Mouse (Mus musculus) granulocyte monocyte progenitor cell, adult 5-6 weeks (primary cell): ENCODE data around the gene Miga1. TPM values are rescaled to one million over a fixed set of nuclear protein-coding genes. Genes with fewer than 3 reads are reported as not detected.

ENCODE experiments used
- ATAC-seq: replicated peaks from 2 replicates; pipeline ENCODE4 v1.8.0; 2016; ENCODE audit warnings: mild to moderate bottlenecking, moderate TSS enrichment, inconsistent platforms; ENCODE audit not compliant: poor library complexity, severe bottlenecking
- total RNA-seq, 2 experiments: library from RNA; stranded (forward) in 1 of 2; stranded (reverse) in 1 of 2; fragments of 200-712, 200-1000 nt in 1 of 2; fragments of >200 nt in 1 of 2; fragmentation: Nextera tagmentation in 1 of 2; gene quantifications; 2 replicates each; pipeline ENCODE4 v1.2.3; 2014 to 2017

The Miga1 gene
- 23.8 and 33.7 TPM in 2 replicates for total RNA-seq (2014; fragmentation: Nextera tagmentation)
- total RNA-seq (2017), result 16.6 and 21.3 TPM in 2 replicates

GRCm38 (mm10) chr3:152339862-152340557 is at the start of gene Miga1:
Miga1 (minus strand) TSS chr3:152340407.
- ATAC-seq, result peak; percentile 82

GRCm38 (mm10) chr3:152384106-152384505 is 43.9 kb upstream of the Miga1 start:
- no peak for ATAC-seq

- no peak for ATAC-seq
Observed at GRCm38 (mm10) chr3:152376063-152376462, 35.9 kb upstream of the Miga1 start.

DNA sequence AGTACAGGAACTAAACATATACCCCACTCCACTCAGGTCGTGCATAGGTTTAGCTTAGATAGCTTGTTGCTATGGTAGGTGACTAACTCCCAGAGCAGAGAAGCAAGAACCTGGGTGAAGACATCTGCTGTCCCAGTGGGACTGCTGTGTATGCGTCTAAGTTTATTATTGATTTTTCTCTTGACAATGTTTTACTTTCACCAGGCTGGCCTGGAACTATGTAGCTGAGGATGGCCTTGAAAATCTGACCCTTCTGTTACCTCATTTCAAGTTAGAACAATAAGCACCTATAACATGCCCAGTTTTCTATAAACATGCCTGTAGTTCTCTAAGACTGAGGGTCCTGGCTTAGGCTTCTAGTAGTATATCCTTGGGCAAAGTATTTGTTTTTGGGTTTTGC is 24.0 kb upstream of the Miga1 start:
- ATAC-seq, result no peak

GRCm38 (mm10) chr3:152359151-152359550 is 18.9 kb upstream of the Miga1 start:
- no peak for ATAC-seq

DNA sequence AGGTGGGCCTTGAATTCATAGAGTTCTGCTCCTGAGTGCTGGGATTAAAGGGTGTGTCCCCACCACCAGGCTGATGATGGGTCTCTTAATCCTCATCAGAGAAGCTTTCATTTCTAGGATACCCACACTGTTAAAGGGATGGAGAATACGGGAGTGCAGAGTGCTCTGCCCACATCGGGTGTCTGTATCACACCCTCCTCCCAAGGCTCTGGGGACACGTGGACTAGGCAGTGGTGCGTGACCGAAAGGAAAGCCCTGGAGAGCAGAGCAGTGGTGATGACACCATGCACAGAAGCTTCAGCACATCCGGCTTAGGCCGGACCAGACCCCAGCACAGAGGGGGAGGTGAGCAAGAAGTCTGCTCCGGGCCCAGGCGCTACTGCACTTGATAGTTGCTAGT is 16.5 kb upstream of the Miga1 start:
- ATAC-seq, result no peak

GRCm38 (mm10) chr3:152355361-152355760 is 15.2 kb upstream of the Miga1 start:
- peak; percentile 92 for ATAC-seq

- no peak for ATAC-seq
Observed at GRCm38 (mm10) chr3:152353434-152354177, 13.4 kb upstream of the Miga1 start.

DNA sequence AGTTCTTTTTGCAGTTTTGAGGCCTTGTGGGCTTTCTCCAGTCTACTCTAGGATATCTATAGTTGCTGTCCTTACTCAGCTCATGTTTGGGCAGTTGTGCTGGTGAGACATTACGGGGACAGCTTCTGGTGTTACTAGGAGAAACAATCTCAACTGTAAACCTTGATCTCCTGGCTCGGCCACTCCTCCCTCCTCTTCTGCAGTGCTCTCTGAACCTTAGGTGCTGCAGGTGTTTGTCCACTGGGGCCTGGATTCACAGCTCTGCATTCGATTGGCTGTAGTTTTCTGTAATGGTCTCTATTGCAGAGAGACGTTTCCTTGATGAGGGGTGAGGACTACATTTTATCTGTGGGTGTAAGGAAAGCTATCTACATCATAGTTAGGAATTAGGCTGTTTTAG is 12.1 kb upstream of the Miga1 start:
- no peak for ATAC-seq

DNA sequence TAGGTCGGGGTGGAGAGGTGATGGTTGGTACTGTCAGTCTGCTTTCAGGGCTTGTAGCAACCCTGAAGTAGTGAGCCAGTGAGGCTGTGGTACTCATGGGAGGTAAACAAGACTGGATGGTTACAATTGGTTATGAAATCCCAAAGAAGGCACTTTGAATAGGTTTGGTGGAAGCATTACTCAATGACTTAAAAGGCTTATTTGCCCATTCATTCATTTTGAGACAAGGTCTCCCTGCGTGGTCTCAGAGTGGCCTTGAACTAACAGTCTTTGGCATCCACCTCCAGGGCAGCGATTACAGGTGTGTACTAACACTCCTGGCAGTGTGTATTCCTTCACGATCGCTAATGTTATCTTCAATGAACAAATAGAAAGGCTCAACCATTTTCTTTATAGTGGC is 10.8 kb upstream of the Miga1 start:
- no peak for ATAC-seq

DNA sequence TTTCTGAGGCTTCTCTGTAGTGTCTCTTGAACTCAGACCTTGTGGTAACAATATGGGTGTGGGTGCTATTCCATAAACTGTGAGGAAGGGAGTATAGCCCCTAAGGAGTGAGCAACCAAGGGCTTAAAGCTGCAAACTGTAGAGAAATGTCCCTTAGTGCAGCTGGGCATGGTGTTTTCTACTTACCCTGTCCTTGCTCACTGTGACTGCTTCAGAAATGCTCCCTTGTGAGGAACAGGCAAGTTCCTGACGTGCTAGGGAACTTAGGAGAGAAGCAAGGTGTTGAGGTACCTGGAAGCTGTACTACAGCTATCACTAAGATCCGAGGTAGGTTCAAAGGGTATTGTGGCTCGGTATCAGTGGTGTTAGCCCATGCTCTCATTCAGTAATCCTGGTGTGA is 10.2 kb upstream of the Miga1 start:
- no peak for ATAC-seq

GRCm38 (mm10) chr3:152348011-152348830 is 8.0 kb upstream of the Miga1 start:
- ATAC-seq, result no peak

GRCm38 (mm10) chr3:152347227-152347626 is 7.0 kb upstream of the Miga1 start:
- no peak for ATAC-seq

- ATAC-seq, result peak; percentile 14
Observed at GRCm38 (mm10) chr3:152346633-152347141, 6.5 kb upstream of the Miga1 start.

DNA sequence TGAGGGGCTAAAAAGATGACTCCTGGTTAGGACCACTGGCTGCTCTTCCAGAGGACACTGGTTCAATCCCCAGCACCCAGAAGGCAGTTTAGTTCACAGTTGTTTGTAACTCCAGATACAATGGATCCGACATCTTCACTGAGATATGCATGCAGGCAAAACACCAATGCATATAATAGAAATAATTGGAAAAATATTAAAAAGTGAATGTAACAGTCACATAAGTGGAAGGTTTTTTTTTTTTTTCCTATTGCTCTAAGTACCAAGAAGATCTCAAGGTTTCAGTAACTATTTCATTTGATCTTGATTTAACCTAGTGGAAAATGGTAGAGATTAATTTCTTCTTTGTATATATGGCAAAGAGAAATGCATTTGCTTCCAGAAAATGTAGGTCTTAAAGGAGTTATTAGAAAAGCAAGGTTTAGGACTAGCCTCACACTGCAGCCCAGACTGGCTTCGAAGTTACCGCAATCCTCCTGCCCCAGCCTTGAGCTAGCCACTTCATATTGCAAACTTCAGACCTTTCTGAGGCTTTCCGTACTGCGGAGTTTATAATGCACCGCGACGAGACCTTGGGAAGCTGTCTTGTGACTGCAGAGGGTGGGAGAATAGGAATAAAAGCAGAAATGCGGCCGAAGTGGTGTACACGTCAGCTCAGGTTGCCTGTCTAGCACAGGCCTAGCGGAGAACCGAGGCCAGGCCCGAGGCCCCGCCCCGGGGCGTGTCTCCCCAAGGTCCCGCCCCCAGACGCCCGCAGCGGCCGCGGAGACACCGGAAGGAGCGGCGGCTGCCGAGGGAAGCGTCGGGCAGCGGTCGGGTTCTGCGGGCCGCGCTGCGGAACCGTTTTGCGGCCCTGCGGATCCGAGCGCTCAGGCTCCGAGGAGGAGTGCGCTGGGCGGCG is 5.8 kb upstream of the Miga1 start, which contains the start of gene Usp33:
Gene Usp33 (plus strand): TSS at position 747 of the 901 bp plus-strand sequence.
- peak; percentile 93 for ATAC-seq

- ATAC-seq, result no peak
Observed at GRCm38 (mm10) chr3:152342961-152343517, 2.8 kb upstream of the Miga1 start.

DNA sequence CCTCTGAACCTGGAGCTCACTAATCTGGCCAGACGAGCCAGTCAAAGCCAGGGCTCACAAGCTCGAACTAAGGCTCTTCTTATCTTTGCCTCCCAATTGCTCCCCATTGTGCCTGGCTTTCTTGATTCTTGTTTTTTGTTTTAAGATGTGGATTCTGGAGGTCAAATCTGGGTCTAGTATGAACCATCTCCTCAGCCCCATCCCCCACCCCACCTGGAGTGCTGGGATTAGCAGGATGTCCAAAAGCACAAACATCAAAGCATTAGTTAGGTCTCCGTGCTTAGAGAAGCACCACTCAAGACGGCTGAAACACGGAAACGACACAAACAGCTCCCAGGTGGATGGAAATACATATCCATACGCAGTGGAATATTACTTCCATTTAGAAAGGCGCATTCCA is 4.1 kb downstream of the Miga1 start:
- no peak for ATAC-seq

DNA sequence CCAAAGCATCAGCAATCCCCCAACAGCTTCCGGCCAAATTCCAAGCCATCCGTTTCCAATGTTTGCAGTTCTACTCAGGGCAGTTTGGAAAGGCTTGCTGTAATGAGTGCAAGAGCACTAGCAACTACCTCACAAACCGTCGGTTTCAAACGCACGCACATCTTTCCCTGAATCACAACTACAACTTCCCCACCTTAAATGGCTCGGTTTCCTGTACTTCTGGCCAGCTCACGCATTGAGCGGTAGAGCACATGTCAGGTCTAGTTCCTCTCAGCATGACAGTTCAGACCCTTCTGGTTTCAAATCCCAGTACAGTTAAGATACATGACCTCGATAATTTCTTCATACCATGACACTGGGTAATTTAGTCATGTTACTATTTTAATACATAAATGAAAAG is 6.6 kb downstream of the Miga1 start:
- ATAC-seq, result peak; percentile 80

- ATAC-seq, result no peak
Observed at GRCm38 (mm10) chr3:152332545-152333300, 7.5 kb downstream of the Miga1 start.
